In the genomic region with DNA sequence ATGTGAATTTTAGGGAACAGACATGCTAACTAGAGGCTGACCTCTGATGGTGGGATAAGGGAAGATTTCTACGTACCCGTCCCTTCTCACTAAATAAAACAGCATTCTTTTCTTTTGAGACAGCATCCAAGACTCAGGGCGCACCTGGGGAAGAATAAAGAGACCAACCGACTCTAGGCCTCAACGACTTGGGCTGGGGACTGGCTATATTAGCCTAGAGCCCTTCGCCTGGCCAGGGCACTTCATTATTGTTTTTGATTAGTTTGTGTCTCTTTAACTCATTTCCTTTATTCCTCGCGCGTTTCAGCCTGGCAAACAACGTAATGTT, we compare ENCODE assay signal across 8 mouse cellular contexts. TPM values are rescaled to one million over a fixed set of nuclear protein-coding genes. Genes with fewer than 3 reads are reported as not detected.
DNase-seq lines count a peak whose midpoint lies in the region; ATAC-seq and TF ChIP-seq lines count a peak whose summit lies in the region.

No protein-coding gene starts in this region.

- no peaks in the 10 kb centered on the region for H3K27me3 ChIP-seq in heart, embryonic 13.5 days (replicated peaks)
- no peaks in the 10 kb centered on the region for H3K27me3 ChIP-seq in G1E (ENCODE audit: insufficient read depth, low read length)
- H3K27me3 ChIP-seq in heart, postnatal 0 days (ENCODE audit: control insufficient read depth, insufficient read depth, low read length) = no peaks in the 10 kb centered on the region

- ATAC-seq in heart, embryonic 13.5 days (ENCODE audit: extremely low read depth, insufficient number of reproducible peaks, low FRiP score, low TSS enrichment) = no peak
- ATAC-seq in G1E (ENCODE audit: extremely low read depth, insufficient number of reproducible peaks, low FRiP score, poor library complexity, severe bottlenecking) = no peak
- no peak for ATAC-seq in heart, postnatal 0 days (ENCODE audit: insufficient read depth, low read depth)
- ATAC-seq in megakaryocyte progenitor cell, adult 5-6 weeks (replicated peaks; ENCODE audit: poor library complexity) = peak; percentile 17

- H3K9me3 ChIP-seq in heart, embryonic 13.5 days = no peaks in the 10 kb centered on the region
- no peaks in the 10 kb centered on the region for H3K9me3 ChIP-seq in G1E (replicated peaks)
- H3K9me3 ChIP-seq in heart, postnatal 0 days (replicated peaks; ENCODE audit: control insufficient read depth, low read length) = no peaks in the 10 kb centered on the region

- intact Hi-C loops in heart, postnatal 10 days (cut with DNase I) = loop anchor here (2.0 kb wide), 1 partner anchor 32 kb away; no protein-coding TSS in a partner anchor

- DNase-seq in heart, postnatal 10 days = no peak
- no peak for DNase-seq in G1E (ENCODE audit: low spot score)
- DNase-seq in heart, postnatal 0 days (ENCODE audit: low spot score) = no peak
- no peak for DNase-seq in B cell, adult 2 months
- no peak for DNase-seq in natural killer cell, adult 2 months (ENCODE audit: low spot score in 2 of 2)
- DNase-seq in thymus, postnatal 14 days = no peak

- H3K36me3 ChIP-seq in heart, embryonic 13.5 days = no peaks in the 10 kb centered on the region
- peaks cover 13% of the 10 kb centered on the region for H3K36me3 ChIP-seq in G1E (replicated peaks)
- no peaks in the 10 kb centered on the region for H3K36me3 ChIP-seq in heart, postnatal 0 days (replicated peaks; ENCODE audit: control insufficient read depth, insufficient read depth, low read length)

- no peak for TF ChIP-seq CTCF in G1E (IDR thresholded peaks at IDR 0.05; ENCODE audit: low read depth, low read length)
- no peak for TF ChIP-seq CTCF in heart, postnatal 0 days (IDR thresholded peaks at IDR 0.05; ENCODE audit: low read depth)

- H3K4me1 ChIP-seq in heart, embryonic 13.5 days = peaks cover 33% of the 10 kb centered on the region
- H3K4me1 ChIP-seq in G1E (ENCODE audit: insufficient read depth, low read depth, low read length) = peaks cover 58% of the 10 kb centered on the region
- H3K4me1 ChIP-seq in heart, postnatal 0 days (ENCODE audit: control insufficient read depth, insufficient read depth) = 0 out of 2 replicates have a peak, but pooled peaks cover 6% of the 10 kb centered on the region

- WGBS in heart, embryonic 13.5 days = 18% methylated on average over 10 of the region's 10 CpGs
- WGBS in heart, postnatal 0 days = 19% methylated on average over 10 of the region's 10 CpGs

- peak overlapping the region; percentile 93 for H3K4me3 ChIP-seq in heart, embryonic 13.5 days
- H3K4me3 ChIP-seq in G1E (ENCODE audit: low read depth, low read length) = peak overlapping the region; percentile 93
- peak overlapping the region; percentile 96 for H3K4me3 ChIP-seq in heart, postnatal 0 days (ENCODE audit: low read depth, low read length)

- H3K4me2 ChIP-seq in heart, embryonic 13.5 days = peak overlapping the region; percentile 89
- peak overlapping the region; percentile 91 for H3K4me2 ChIP-seq in heart, postnatal 0 days (ENCODE audit: low read depth, low read length)

- TF ChIP-seq EP300 in heart, postnatal 0 days (IDR thresholded peaks at IDR 0.05; ENCODE audit: low read depth) = no peak

- H3K27ac ChIP-seq in heart, embryonic 13.5 days (replicated peaks) = peak overlapping the region; percentile 81
- peak overlapping the region; percentile 87; the same call in 1 of the 2 replicates for H3K27ac ChIP-seq in heart, postnatal 0 days (ENCODE audit: low read depth)

- H3K9ac ChIP-seq in heart, embryonic 13.5 days = peak overlapping the region; percentile 98
- peak overlapping the region; percentile 98 for H3K9ac ChIP-seq in heart, postnatal 0 days (replicated peaks; ENCODE audit: low read depth, low read length)

RNA-seq across cellular contexts. Expression of a gene that starts 0.3 kb away (rescaled TPM):
- 9.6 and 10.8 TPM in 2 replicates for polyA plus RNA-seq in heart, embryonic 13.5 days (2015; fragmentation: Nextera tagmentation; extraction: Ambion mirVana)
- 10 to 100 TPM; 43.9 to 50.9 TPM for total RNA-seq in heart, postnatal 10 days (2021)
- total RNA-seq in G1E (2014; fragmentation: Nextera tagmentation) (110 and 117 TPM in 2 replicates), G1E (2017) (80.1 and 86.5 TPM in 2 replicates)
- 11.0 and 17.1 TPM in 2 replicates for polyA plus RNA-seq in G1E (2012)
- 60.2 and 66.1 TPM in 2 replicates for total RNA-seq in heart, postnatal 0 days (2014; rRNA removed; ENCODE audit: low replicate concordance)
- 8.2 and 8.8 TPM in 2 replicates for polyA plus RNA-seq in heart, postnatal 0 days (2015; fragmentation: Nextera tagmentation; extraction: Ambion mirVana)
- 1.3 and 1.6 TPM in 2 replicates for total RNA-seq in megakaryocyte progenitor cell, adult 5-6 weeks (2015)
- 0.54 and 2.8 TPM in 2 replicates for total RNA-seq in megakaryocyte progenitor cell, adult 5-6 weeks (2017)

Comparison
In these comparisons a context has a peak if more than half of its experiments do, and no peak if none do; other contexts are left out.
1. RNA of a gene that starts 0.3 kb away (total RNA-seq): 80.1 to 117 TPM in G1E, 60.2 to 66.1 TPM in heart, postnatal 0 days and 43.9 to 50.9 TPM in heart, postnatal 10 days; 0.54 to 2.8 TPM in megakaryocyte progenitor cell, adult 5-6 weeks; every median in the first group is over 10 times any median in the second.
2. Peak in every context shown above with its lines, with median percentiles within 50 percentile points of each other: H3K4me3 ChIP-seq.